Mouse (Mus musculus): ENCODE results near the gene Bbox1. TPM values are rescaled to one million over a fixed set of nuclear protein-coding genes. Genes with fewer than 3 reads are reported as not detected.

Gene Bbox1
- polyA plus RNA-seq (2012; rRNA removed), result 1.0 and 1.3 TPM in 2 replicates

DNA sequence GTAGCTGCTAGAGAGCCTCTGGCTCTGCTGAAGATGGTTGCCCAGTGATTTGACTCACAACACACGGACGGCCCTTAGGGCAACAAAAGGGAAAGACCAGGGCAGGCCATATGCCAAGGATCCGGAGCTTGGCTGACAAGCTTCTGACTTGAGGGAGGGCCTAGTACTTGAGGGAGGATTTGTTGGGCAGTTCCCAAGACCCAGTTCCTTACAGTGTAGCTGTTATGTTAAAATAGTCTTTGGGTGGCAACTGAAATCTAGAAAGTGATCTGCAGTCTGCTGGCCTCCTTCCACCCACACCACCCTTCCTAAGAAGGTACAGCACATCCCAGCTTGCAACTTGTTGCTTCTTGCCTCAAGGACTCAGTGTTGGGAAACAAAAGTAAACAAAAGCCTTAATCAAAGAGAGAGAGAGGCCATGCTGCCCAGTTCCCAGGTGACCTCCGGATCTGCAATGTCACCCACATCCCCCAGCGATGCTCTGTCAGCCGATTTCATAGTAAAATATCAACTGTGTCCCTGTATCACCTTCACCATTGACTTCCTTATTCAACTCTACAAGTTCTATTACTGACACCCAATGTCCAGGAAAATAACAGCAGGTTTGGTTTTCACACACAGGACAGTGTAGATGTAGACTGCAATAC lies at the start of gene Bbox1:
Gene Bbox1, minus strand, starts transcription at position 52 of the 647 bp plus-strand sequence.
- H3K4me1 ChIP-seq (ENCODE audit: control insufficient read depth, insufficient read depth, low read length), result peaks cover 4% of the 10 kb centered on the region; the same call in 1 of the 2 replicates
- H3K27ac ChIP-seq (ENCODE audit: insufficient read depth, low read depth, low read length), result no peak within 1 kb of the TSS
- 65% methylated on average over 6 of the region's 6 CpGs for WGBS
- TF ChIP-seq POLR2A (IDR thresholded peaks at IDR 0.05; ENCODE audit: low read depth, low read length) (no peak), CTCF (conservative IDR thresholded peaks at IDR 0.05; ENCODE audit: insufficient read depth, insufficient read length, low read depth, low read length) (no peak)
- H3K4me3 ChIP-seq (ENCODE audit: insufficient read depth, low read depth, low read length), result no peak within 1 kb of the TSS
- no peaks in the 10 kb centered on the region for H3K27me3 ChIP-seq (replicated peaks; ENCODE audit: control insufficient read depth, insufficient read depth, low read length)
- peak; percentile 14 for DNase-seq
- H3K36me3 ChIP-seq (ENCODE audit: control insufficient read depth, insufficient read depth, low read length), result no peaks in the 10 kb centered on the region

DNA sequence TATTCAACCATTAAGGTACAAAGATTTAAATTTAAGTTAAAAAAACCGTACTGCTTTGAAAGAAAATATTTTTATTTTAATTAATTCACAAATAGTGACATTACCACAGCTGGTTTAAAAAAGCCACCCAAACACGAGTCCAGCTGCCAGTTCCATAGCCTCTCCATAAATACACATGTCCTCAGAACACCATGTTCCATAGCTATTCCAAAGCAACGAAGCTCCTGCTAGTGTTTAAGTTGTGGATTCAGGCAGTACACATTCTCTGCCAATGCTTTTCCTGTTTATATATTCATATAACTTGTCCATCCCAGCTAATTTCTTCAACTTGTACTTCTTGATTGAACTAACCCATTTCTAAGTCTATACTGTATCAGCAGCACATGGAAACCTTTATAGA lies 49.5 kb upstream of the Bbox1 start:
- H3K4me1 ChIP-seq (ENCODE audit: control insufficient read depth, insufficient read depth, low read length), result peaks cover 6% of the 10 kb centered on the region

DNA sequence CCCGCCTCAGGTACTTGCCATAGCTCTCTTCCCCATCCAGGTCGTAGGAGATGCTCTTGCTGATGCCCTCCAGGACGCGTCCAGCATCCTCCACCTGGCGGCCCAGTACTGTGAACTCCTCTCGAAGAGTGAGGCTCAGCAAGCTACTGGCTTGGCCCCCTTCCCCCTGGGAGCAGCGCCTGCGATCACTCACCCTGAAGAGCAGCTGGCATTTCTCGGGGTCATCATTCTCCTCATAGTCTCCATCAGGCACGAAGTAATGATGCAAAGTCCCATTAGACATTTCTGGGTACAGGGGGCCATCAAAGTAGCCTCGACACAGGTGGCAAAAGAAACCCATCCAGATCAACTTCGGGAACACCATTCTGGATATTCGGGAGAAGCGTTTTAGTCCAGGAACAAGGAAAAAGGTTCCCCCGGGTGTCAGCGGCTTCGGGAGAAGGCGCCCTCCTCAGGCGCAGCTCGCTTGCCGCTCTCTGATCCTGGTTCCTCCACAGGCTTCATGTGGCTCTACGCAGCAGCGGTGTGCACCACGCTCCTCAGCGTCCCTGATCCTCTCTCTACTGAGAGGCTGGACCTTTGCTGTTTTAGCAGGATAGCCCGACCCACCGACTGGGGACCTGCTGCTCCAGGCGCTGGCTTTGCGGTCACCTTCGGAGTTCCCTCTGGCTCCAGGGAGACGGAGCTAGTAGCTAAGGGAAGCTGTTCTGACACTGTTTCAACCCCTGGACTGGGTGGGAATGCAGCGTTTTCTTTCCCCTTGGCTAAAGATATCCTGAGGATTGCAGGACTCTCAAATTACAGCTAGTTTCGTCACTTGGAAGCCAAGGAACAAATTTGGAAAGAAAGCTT lies 48.3 kb upstream of the Bbox1 start, which contains the start of gene Fibin:
Gene Fibin, minus strand, starts transcription at position 752 of the 852 bp plus-strand sequence.
- DNase-seq, result peak; percentile 64
- WGBS, result 3% methylated on average over 33 of the region's 33 CpGs
- Histone ChIP-seq H3K4me3 (ENCODE audit: insufficient read depth, low read depth, low read length) (peak within 1 kb of the TSS; percentile 52), H3K4me1 (ENCODE audit: control insufficient read depth, insufficient read depth, low read length) (peaks cover 6% of the 10 kb centered on the region), H3K27ac (ENCODE audit: insufficient read depth, low read depth, low read length) (no peak within 1 kb of the TSS), H3K27me3 (replicated peaks; ENCODE audit: control insufficient read depth, insufficient read depth, low read length) (no peaks in the 10 kb centered on the region), H3K36me3 (ENCODE audit: control insufficient read depth, insufficient read depth, low read length) (no peaks in the 10 kb centered on the region)
- TF ChIP-seq POLR2A (IDR thresholded peaks at IDR 0.05; ENCODE audit: low read depth, low read length) (no peak), CTCF (conservative IDR thresholded peaks at IDR 0.05; ENCODE audit: insufficient read depth, insufficient read length, low read depth, low read length) (peak; percentile 34)

More for the DNA sequence above, 49.5 kb upstream of the Bbox1 start:
- DNase-seq, result no peak
- H3K4me3 ChIP-seq (ENCODE audit: insufficient read depth, low read depth, low read length), result no peak overlapping the region
- no peaks in the 10 kb centered on the region for H3K36me3 ChIP-seq (ENCODE audit: control insufficient read depth, insufficient read depth, low read length)
- no peak overlapping the region for H3K27ac ChIP-seq (ENCODE audit: insufficient read depth, low read depth, low read length)
- H3K27me3 ChIP-seq (replicated peaks; ENCODE audit: control insufficient read depth, insufficient read depth, low read length), result no peaks in the 10 kb centered on the region
- WGBS, result 85% methylated on average over 3 of the region's 3 CpGs
- TF ChIP-seq CTCF (conservative IDR thresholded peaks at IDR 0.05; ENCODE audit: insufficient read depth, insufficient read length, low read depth, low read length) (no peak), POLR2A (IDR thresholded peaks at IDR 0.05; ENCODE audit: low read depth, low read length) (no peak)

DNA sequence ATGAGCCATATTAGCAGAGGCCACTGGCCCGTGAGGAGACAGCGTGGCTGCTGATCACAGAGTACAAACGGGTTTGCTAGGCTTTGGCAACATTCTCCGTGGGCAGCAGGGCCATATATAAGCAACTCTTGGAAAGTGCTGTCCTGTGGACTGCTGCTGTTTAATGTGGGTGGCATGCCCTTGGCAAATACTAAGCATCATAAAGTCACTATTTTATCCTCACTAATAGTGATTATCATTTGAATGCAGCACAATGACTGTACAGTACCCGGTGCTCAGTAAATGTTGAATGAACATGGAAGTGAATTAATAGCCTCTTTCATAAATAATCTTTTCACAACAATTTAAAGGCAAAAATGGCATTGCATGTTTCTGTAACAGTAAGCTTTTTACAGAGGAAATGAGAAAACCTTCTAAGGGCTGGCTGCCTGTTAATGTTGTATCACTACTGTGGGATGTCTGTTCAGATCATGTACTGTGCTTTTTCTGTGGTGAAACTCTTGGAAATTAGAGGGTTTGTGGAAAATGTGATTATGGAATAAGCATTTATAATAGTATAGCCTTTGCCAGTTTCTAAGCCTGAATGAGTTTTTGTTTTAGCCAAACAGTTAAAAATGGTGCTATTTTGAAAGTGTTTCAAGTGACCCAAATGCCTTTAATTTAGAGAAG lies 39.1 kb upstream of the Bbox1 start:
- H3K36me3 ChIP-seq (ENCODE audit: control insufficient read depth, insufficient read depth, low read length), result no peaks in the 10 kb centered on the region
- TF ChIP-seq CTCF (conservative IDR thresholded peaks at IDR 0.05; ENCODE audit: insufficient read depth, insufficient read length, low read depth, low read length) (no peak), POLR2A (IDR thresholded peaks at IDR 0.05; ENCODE audit: low read depth, low read length) (no peak)
- DNase-seq, result no peak
- H3K27me3 ChIP-seq (replicated peaks; ENCODE audit: control insufficient read depth, insufficient read depth, low read length), result no peaks in the 10 kb centered on the region; the same call in 1 of the 2 replicates
- 89% methylated on average over 5 of the region's 5 CpGs for WGBS
- no peak overlapping the region for H3K27ac ChIP-seq (ENCODE audit: insufficient read depth, low read depth, low read length)
- H3K4me3 ChIP-seq (ENCODE audit: insufficient read depth, low read depth, low read length), result no peak overlapping the region
- peaks cover 3% of the 10 kb centered on the region for H3K4me1 ChIP-seq (ENCODE audit: control insufficient read depth, insufficient read depth, low read length)

DNA sequence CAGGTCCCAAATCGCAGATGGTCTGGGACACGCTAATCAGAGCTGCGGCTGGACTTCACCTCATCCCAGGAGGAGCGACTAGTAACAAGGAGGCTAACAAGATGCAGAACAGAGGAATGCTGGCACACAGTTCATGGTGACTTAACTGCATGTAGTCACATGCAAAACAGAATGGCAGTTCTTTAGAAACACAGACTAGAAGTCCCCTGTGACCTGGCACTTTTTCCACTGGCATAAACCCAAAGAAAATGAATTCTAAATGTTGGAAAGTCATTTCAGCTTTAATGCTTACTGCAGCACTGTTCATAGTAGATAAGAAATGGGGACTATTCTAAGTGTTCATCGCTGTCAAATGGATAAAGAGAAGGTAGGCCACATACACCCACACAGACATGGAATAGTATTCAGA lies 37.5 kb upstream of the Bbox1 start:
- Histone ChIP-seq H3K4me3 (ENCODE audit: insufficient read depth, low read depth, low read length) (no peak overlapping the region), H3K36me3 (ENCODE audit: control insufficient read depth, insufficient read depth, low read length) (no peaks in the 10 kb centered on the region), H3K4me1 (ENCODE audit: control insufficient read depth, insufficient read depth, low read length) (peaks cover 3% of the 10 kb centered on the region), H3K27ac (ENCODE audit: insufficient read depth, low read depth, low read length) (no peak overlapping the region), H3K27me3 (replicated peaks; ENCODE audit: control insufficient read depth, insufficient read depth, low read length) (no peaks in the 10 kb centered on the region; the same call in 1 of the 2 replicates)
- peak; percentile 39 for DNase-seq
- TF ChIP-seq CTCF (conservative IDR thresholded peaks at IDR 0.05; ENCODE audit: insufficient read depth, insufficient read length, low read depth, low read length) (no peak), POLR2A (IDR thresholded peaks at IDR 0.05; ENCODE audit: low read depth, low read length) (no peak)
- WGBS, result 66% methylated on average over 5 of the region's 5 CpGs

DNA sequence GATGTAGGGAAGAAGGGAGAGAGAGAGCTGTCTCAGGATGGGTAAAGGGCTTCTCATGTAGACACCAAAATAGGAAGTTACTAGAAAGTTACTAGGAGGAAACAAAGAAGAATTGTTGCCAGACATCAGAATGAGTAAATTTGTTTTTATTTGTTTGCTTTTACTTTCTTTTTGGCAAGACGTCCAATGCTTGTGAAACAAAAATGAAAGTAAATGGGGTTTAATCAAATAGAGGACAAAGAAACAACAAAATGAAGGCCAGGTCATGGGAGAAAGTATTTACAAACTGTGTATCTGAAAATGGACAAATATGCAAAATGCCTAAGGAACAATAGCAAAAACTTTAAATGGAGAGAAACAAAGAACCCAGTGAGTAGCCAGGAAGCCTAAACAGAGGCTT lies 37.0 kb upstream of the Bbox1 start:
- no peak for TF ChIP-seq POLR2A (IDR thresholded peaks at IDR 0.05; ENCODE audit: low read depth, low read length)
- no peak for TF ChIP-seq CTCF (conservative IDR thresholded peaks at IDR 0.05; ENCODE audit: insufficient read depth, insufficient read length, low read depth, low read length)
- no peak overlapping the region for H3K27ac ChIP-seq (ENCODE audit: insufficient read depth, low read depth, low read length)

More for the DNA sequence above, 37.0 kb upstream of the Bbox1 start:
- no peaks in the 10 kb centered on the region for H3K36me3 ChIP-seq (ENCODE audit: control insufficient read depth, insufficient read depth, low read length)
- no peak overlapping the region for H3K4me3 ChIP-seq (ENCODE audit: insufficient read depth, low read depth, low read length)
- H3K27me3 ChIP-seq (replicated peaks; ENCODE audit: control insufficient read depth, insufficient read depth, low read length), result no peaks in the 10 kb centered on the region; the same call in 1 of the 2 replicates
- no peak for DNase-seq
- 45% methylated on average over 1 of the region's 1 CpGs for WGBS
- H3K4me1 ChIP-seq (ENCODE audit: control insufficient read depth, insufficient read depth, low read length), result peaks cover 3% of the 10 kb centered on the region
